Mouse (Mus musculus): Measurements from ENCODE around the gene Saa2.

Saa2 gene

DNA sequence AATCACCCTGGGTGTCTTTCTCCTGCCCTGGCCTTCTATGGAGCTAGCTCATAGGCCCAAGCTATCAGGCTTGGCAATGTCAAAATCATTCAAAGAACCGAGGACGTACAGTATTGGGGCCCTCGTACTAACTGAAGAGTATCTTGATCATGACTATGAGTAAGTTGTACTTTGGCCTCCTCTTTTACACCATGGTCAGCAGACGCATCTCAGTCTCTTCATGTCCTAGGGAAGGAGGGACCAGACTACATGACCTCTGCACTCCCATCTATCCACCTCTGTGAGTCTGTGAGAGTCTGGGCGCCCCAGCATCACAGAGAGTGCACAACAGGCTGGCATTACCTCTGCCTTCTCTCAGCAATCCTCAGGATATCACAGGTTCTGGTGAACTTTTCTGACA is 11.0 kb downstream of the Saa2 start:
- DNase-seq (ENCODE audit: low spot score) = no peak

DNA sequence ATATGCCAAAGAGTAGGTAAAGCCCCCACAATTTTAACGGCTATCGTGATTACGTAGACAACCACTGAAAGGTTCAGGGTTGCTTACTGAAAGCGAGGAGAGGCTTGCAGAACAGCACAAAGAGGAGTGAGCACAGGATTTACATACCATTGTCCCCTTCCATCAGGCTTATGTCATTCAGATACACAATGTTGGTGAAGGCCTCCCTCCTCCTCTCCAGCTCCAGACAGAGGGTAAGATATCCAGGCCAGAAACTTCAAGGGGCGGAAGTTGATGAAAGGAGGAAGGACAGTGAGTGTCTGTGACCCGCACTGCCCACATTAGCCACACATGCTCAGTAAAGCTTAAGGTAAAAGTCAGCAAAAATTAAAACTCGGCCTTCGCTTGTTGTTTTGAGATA is 13.1 kb downstream of the Saa2 start:
- DNase-seq (ENCODE audit: low spot score) = no peak

DNA sequence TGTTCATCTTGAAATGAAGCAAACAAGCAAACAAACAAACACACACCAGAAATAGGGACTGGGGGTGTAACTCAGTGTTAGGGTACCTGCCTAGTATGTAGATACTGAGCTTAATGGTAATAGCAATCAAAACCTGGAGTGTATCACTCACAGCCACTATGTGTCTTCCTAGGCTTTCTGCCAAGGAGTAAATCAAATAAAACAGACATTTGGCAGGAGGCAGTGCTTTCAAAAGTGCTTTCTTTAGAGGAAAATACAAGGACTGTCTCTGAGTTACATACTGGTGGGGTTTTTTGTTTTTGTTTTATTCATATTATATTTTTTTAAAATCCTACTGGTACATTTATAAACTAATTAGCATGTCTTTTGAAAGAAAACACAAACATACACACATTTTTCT is 15.8 kb downstream of the Saa2 start:
- DNase-seq (ENCODE audit: low spot score) = no peak

DNA sequence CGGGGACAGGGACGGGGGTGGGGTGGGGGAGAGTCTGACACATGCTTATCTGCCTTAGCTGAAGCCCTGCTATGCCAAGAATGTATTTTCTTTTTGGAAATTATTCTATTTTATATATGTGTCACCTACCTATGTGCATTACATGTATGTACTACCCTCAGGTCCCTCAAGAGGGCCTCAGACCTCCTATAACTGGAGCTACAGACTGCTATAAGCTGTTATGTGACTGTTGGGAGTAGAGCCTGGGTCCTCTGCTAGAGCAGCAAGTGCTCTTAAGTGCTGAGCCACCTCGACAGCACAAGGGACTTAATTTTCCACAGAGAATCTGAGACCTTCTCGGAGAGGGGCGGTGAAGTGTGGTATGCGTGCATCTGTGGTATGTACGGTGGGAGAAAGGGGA is 16.9 kb downstream of the Saa2 start:
- DNase-seq (ENCODE audit: low spot score) = no peak

DNA sequence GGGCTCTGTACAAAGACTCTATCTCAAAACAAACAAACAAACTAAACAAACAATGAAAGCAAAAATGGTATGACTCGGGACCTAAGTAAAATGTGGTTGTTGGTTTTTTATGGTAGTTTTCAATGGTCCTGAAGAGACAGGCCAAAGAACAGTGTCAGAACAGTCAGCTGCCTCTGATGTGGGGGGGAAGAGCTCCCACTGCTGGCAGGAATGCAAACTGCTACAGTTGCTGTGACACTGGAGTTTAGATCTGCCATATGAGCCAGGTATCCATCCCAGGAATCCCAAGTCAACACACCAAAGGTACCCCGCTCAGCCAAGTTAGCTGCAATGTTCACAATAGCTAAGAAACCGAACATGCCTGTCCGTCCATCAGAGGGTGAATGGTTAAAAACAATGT is 19.1 kb downstream of the Saa2 start:
- DNase-seq (ENCODE audit: low spot score) = peak; percentile 34

DNA sequence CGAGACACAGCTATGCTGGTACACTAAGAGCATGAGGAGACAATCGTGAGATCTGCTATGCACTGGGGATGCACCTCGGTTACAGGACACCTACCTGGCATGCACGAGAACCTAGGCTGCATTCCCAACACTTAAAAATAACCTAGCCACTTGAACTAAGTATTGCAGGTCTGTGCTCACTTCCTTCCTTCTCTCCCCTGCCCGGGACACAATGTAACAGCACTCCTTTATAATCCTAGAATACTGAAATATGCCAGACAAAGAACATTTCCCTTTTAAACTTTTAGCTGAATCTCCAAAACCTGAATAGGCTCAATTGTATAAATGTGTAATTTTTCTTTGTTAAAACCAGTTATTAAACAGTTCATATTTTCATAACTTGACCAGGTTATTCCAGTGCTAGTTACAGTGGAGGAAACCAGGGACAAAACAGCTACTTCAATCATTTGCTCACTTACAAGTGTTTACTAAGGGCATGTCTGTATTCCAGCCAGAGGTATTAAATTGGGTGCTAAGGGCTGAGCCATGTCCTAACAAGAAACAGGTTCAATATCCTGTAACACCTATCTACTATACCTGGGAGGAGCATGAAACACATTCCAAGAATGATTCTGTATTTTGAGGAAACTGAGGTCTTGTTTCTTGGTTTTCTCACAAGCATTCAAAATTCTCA is 37.7 kb downstream of the Saa2 start:
- no peak for DNase-seq (ENCODE audit: low spot score)

DNA sequence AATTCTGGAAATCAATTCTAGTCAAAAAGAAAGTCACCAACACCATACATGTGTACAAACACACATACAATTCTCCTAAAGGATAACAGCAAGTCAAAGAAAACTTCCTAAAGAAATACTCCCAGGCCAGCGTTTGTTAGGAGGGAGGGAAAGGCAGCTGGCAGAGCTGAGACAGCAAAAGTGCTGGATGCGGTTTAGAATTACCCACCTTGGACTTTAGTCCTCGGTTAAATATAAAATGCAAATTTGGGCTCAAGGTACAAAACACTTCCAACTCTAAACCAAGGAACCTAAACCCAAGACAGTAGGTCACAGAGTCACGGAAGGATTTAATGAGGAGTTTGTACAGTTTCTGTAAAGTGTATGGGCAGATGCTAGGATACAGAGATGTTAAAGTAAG is 42.3 kb downstream of the Saa2 start:
- no peak for DNase-seq (ENCODE audit: low spot score)

DNA sequence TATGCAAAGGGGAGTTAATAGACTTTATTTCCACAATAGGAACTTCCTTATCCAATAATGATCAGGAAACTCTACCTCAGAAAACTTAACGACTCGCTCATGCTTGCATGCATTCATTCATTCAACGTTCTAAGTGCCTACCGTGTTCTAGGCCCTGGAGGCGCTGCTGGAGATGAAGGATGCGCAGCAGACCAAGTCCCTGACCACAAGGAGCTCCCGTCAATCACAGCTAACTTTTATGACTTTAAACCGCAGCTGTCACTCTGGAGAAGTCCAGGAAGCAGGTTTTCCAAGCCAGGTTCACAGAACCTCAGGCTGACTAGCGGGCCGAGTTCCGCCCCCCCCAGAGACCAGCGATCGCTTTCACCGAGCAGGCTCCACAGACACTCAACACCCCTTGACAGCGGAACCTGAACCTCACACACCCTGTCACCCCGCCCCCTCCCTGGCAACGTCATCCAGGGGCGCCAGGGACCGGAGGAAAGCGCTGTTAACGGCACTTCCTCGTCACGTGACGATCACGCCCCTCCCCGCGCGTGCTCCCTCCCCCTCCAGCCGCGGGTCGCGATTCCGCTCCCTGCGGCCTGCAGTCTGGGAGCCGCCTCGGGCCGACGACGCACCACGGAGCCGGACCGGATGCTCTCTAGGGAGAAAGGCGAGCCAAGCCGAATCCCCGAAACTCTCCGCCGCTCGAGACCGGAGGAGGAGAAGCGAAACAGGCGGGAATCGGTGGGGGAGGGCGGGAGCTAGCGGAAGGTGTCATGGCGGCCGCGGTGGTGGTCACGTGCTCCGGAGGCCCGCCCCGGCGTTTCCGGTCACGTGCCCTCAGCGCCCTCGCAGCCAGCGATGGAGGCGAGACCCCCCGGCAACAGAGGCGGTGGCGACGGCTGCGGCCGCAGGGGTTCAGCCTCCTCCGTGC is 44.0 kb downstream of the Saa2 start, which contains the start of the genes Hps5 and Gtf2h1:
TSS of gene Hps5 (minus strand) at position 778 of the 919 bp plus-strand sequence.
TSS of gene Gtf2h1 (plus strand) at position 817 of the 919 bp plus-strand sequence.
- DNase-seq (ENCODE audit: low spot score) = peak; percentile 96

DNA sequence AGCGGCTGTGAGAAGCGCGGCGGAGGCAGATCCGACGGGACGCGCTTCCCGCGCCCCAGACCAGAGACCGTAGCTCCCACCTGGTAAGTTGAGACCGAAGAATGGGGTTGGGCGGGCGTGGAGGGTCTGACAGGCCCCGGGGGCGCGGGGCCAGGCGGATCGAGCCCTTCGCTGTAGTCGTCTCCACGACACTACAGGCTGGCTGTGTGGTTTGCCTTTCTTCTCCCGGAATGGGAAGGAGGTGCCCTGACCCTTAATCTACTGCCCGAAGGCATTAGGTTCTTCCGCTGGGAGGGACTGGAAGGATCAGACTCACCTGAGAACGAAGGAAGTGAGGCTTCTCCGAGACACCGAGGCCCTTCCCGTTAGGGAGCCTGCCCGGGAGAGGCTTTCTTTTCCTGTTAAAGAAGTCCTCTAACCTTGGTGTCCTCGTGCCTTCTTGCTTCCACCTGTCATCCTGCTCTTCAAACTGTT is 44.7 kb downstream of the Saa2 start:
- DNase-seq (ENCODE audit: low spot score) = peak; percentile 5

DNA sequence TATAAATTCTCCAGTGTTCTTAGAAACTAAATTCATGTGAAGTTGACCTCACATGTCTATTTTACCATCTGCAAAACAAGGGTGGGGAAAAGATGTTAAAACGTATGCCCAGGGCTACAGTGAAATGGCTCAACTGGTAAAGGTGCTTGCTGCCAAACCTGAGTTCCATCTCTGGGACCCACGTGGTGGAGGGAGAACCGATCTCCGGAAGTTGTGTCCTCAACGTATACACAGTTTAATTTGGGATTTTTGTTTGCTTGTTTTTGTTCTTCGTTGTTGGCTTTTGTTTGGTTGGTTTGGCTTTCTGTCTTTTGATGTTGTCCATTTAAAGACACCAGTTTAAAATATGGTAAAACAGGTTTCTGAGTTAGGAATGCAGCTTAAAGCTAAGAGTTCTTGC is 45.2 kb downstream of the Saa2 start:
- no peak for DNase-seq (ENCODE audit: low spot score)
